Mouse (Mus musculus) embryo, embryonic 9.5 days (tissue): ENCODE measurements at regions not wholly inside any gene's neighbourhood (a gene's known extent, or its start where the extent isn't known, plus 50 kb on each side); places are given as distances from the start of the nearest gene placed in this dataset.
A peak's percentile ranks its signal among the peaks of the same experiment; 100 is the strongest.
"Not testable (repeated sequence)": the region's sequence is repeated elsewhere in the genome, so short reads cannot be mapped to it uniquely, and the experiment has no call there.

Source experiments
- DNase-seq: peaks from one replicate; pipeline ENCODE4 v3.0.0-alpha.2; 2017; ENCODE audit errors: extremely low spot score

- peak; percentile 20 for DNase-seq
Observed at GRCm38 (mm10) chr8:55347851-55348250, 393.2 kb downstream of the Gpm6a start.

GRCm38 (mm10) chr8:55359851-55360250 is 405.2 kb downstream of the Gpm6a start:
- DNase-seq: not testable (repeated sequence)

- DNase-seq: not testable (repeated sequence)
Observed at GRCm38 (mm10) chr8:55367431-55367830, 412.8 kb downstream of the Gpm6a start.

GRCm38 (mm10) chr8:55397046-55397445 is 442.4 kb downstream of the Gpm6a start:
- no peak for DNase-seq

- DNase-seq: no peak
Observed at GRCm38 (mm10) chr8:55398331-55398730, 443.7 kb downstream of the Gpm6a start.

- no peak for DNase-seq
Observed at GRCm38 (mm10) chr8:55400412-55400811, 445.8 kb downstream of the Gpm6a start.

- not testable (repeated sequence) for DNase-seq
Observed at GRCm38 (mm10) chr8:55406903-55407302, 452.3 kb downstream of the Gpm6a start.
